Mouse (Mus musculus): ENCODE measurements at regions not wholly inside any gene's neighbourhood (a gene's known extent, or its start where the extent isn't known, plus 50 kb on each side); places are given as distances from the start of the nearest gene placed in this dataset.
A peak's percentile ranks its signal among the peaks of the same experiment; 100 is the strongest.

DNA sequence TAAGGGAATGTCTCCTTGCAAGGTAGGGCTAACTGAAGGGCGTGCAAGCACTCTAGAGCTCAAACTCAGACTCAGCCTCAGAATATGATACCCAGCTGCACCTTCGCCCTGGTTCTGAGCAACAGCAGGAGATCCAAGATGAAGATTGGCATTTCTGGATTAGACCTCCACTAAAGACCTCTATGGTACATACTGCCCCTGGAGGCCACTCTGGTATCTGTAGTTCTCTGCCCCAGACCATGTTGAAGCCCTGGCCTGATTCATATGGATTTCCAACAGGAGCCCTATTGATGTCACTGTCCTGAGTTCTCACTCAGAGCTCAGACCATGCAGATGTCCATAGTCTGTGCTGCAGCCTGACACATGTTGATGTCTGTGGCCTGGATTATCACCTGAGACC lies 262.2 kb upstream of the Erbb4 start:
- Histone ChIP-seq H3K27me3 (replicated peaks) (no peaks in the 10 kb centered on the region), H3K36me3 (no peaks in the 10 kb centered on the region), H3K4me1 (no peaks in the 10 kb centered on the region), H3K4me2 (no peak overlapping the region), H3K9me3 (no peaks in the 10 kb centered on the region), H3K9ac (no peak overlapping the region), H3K27ac (replicated peaks) (no peak overlapping the region), H3K4me3 (no peak overlapping the region)
- 74% methylated on average over 2 of the region's 2 CpGs for WGBS
- no peak for ATAC-seq (ENCODE audit: extremely low read depth, insufficient number of reproducible peaks, low FRiP score, low TSS enrichment)

DNA sequence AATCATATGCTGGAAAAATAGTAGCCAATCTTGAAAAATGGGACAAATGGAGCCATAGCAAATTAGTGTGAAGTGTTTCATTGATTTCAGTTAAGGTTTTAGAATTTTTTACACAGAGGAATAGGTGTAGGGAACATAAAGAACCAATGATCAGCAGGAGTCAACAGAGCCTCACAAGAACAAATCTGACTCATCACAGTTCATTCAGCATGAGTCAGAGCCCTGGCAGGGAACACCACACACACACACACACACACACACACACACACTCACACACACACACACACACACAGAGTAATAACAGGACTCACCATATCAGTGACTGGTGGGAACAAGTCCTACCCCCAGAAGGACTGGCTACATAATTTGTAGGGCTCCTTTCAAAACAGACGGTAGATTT lies 259.7 kb upstream of the Erbb4 start:
- no peak for ATAC-seq (ENCODE audit: extremely low read depth, insufficient number of reproducible peaks, low FRiP score, low TSS enrichment)
- Histone ChIP-seq H3K36me3 (no peaks in the 10 kb centered on the region), H3K9me3 (no peaks in the 10 kb centered on the region), H3K27ac (replicated peaks) (no peak overlapping the region), H3K9ac (no peak overlapping the region), H3K4me2 (no peak overlapping the region), H3K4me3 (no peak overlapping the region), H3K4me1 (no peaks in the 10 kb centered on the region), H3K27me3 (replicated peaks) (no peaks in the 10 kb centered on the region)
- WGBS, result 33% methylated on average over 1 of the region's 1 CpGs

DNA sequence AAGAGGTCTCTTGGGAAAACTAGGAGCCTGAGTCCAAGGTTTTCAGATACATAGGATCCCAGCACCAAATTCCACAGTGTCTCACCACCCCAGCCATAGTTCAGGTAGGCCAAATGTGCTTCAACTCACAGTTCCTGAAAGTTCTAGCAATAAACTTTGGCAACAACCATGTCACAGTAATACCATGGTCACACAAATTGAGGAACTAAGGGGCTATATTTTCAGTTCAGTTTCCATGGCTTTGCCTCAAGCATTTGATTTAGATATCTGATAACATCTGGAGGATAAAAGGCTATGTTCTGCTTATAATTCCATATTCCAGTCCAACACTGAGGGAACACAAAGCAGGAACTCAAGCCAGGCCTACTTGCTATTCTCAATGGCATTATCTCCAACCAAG lies 256.2 kb upstream of the Erbb4 start:
- H3K4me3 ChIP-seq, result no peak overlapping the region
- H3K36me3 ChIP-seq, result no peaks in the 10 kb centered on the region
- no peak overlapping the region for H3K4me2 ChIP-seq
- H3K27ac ChIP-seq (replicated peaks), result no peak overlapping the region
- no peaks in the 10 kb centered on the region for H3K9me3 ChIP-seq
- H3K27me3 ChIP-seq (replicated peaks), result no peaks in the 10 kb centered on the region
- no peak overlapping the region for H3K9ac ChIP-seq
- ATAC-seq (ENCODE audit: extremely low read depth, insufficient number of reproducible peaks, low FRiP score, low TSS enrichment), result no peak
- H3K4me1 ChIP-seq, result no peaks in the 10 kb centered on the region

DNA sequence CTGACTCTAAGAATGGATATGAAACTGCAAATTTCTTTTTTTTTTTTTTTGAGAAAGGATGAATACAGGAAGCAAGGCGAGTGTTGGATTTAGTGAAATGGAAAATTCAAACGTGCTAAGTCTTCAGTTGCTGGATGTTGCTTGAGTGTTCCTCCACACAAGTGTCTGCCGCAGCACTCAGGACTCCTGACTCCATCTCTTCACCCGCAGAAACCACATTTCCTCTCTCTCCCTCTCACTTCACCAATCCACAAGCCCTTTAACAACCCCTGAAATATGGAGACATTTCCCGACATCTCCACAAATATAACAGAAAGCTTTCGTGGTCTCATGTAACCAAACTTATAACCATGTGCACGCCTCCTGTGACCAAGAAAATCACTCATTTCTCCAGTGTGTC lies 249.7 kb upstream of the Erbb4 start:
- Histone ChIP-seq H3K27ac (replicated peaks) (no peak overlapping the region), H3K27me3 (replicated peaks) (no peaks in the 10 kb centered on the region), H3K4me2 (no peak overlapping the region), H3K4me3 (no peak overlapping the region), H3K9ac (no peak overlapping the region), H3K9me3 (no peaks in the 10 kb centered on the region), H3K4me1 (no peaks in the 10 kb centered on the region), H3K36me3 (no peaks in the 10 kb centered on the region)
- 70% methylated on average over 7 of the region's 7 CpGs for WGBS
- ATAC-seq (ENCODE audit: extremely low read depth, insufficient number of reproducible peaks, low FRiP score, low TSS enrichment), result no peak

DNA sequence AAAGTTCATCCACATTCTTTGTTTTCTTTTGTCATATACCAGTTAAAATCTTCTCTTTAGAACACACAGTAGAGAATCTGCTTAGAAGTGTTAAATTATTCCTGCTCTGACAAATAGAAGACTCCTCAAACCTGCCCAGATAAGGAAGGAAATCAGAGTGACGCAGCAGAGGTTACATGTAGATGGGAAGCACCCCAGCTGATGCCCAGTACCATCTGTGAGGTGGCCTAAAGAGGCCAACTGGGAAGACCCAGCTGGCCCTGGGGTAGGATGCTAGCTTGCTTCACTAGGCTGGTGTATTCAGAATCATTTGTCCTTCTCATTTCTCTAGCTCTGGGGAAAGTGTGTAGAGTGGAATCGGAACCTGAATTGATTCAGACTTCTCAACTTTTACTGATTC lies 242.6 kb upstream of the Erbb4 start:
- no peak for ATAC-seq (ENCODE audit: extremely low read depth, insufficient number of reproducible peaks, low FRiP score, low TSS enrichment)
- 83% methylated on average over 2 of the region's 2 CpGs for WGBS

DNA sequence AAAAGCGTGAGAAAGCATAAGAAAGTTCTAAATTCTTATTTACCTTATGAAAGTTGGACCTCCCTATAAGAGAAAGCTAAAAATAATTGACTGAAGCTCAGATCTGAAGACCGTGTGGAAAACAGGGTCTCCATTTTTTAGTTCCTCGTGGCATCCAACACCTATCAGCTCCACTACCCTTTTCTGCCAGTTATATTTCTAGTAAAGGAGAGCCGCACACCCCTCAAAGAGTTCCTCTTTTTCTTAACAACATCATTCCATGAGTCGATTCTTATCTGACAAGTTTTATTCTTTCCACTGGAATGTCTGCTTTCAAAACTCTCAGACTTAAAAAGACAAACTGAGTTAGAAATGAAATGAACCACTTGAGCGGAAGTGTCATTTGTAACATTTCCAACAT lies 242.0 kb upstream of the Erbb4 start:
- no peak overlapping the region for H3K4me2 ChIP-seq
- WGBS, result 72% methylated on average over 6 of the region's 6 CpGs
- H3K36me3 ChIP-seq, result no peaks in the 10 kb centered on the region
- no peaks in the 10 kb centered on the region for H3K4me1 ChIP-seq
- no peak overlapping the region for H3K27ac ChIP-seq (replicated peaks)
- H3K9ac ChIP-seq, result no peak overlapping the region
- H3K9me3 ChIP-seq, result no peaks in the 10 kb centered on the region
- H3K4me3 ChIP-seq, result no peak overlapping the region
- no peak for ATAC-seq (ENCODE audit: extremely low read depth, insufficient number of reproducible peaks, low FRiP score, low TSS enrichment)
- no peaks in the 10 kb centered on the region for H3K27me3 ChIP-seq (replicated peaks)

More for the DNA sequence above, 242.6 kb upstream of the Erbb4 start:
- no peak overlapping the region for H3K27ac ChIP-seq (replicated peaks)
- H3K9me3 ChIP-seq, result no peaks in the 10 kb centered on the region
- no peak overlapping the region for H3K9ac ChIP-seq
- no peaks in the 10 kb centered on the region for H3K36me3 ChIP-seq
- no peak overlapping the region for H3K4me2 ChIP-seq
- H3K4me3 ChIP-seq, result no peak overlapping the region
- no peaks in the 10 kb centered on the region for H3K4me1 ChIP-seq
- no peaks in the 10 kb centered on the region for H3K27me3 ChIP-seq (replicated peaks)

DNA sequence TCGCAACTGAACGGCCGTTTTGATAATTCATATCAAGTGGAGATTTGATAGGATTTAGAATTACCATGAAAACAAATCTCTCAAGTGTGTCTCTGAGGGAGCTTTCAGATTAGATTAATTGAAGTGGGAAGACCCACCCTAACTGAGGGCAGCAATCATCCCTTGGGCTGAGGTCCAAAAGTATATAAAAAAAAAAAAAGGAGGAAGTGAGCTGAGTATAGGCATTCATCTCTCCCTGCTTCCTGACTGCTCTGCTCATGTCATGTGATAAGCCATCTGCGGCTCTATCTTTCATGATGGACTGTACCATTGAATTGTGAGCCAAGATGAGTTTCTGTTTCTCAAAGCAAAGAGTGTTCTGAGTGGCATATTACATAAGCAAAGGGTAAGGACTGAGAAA lies 234.2 kb upstream of the Erbb4 start:
- Histone ChIP-seq H3K27ac (replicated peaks) (no peak overlapping the region), H3K9me3 (no peaks in the 10 kb centered on the region), H3K4me1 (no peaks in the 10 kb centered on the region), H3K4me3 (no peak overlapping the region), H3K36me3 (no peaks in the 10 kb centered on the region), H3K4me2 (no peak overlapping the region), H3K27me3 (replicated peaks) (no peaks in the 10 kb centered on the region), H3K9ac (no peak overlapping the region)
- ATAC-seq (ENCODE audit: extremely low read depth, insufficient number of reproducible peaks, low FRiP score, low TSS enrichment), result no peak
- 75% methylated on average over 4 of the region's 4 CpGs for WGBS

DNA sequence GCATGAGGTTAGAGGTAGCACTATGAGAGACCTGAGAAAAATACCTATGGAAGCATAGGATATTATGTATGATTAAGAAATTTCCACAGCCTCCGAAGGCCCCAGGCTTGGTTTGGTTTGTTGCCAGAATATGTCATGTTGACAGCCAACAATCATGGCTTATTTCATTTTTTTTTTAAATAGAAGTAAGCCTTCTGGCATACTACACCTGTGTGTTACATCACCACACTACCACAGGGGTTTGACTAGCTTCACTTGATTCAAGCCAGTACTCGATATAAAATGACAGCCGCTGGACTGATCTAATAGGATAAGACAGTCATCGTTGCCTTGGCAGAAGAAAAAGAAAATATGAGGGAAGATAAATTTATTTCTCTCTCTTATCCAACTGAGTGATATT lies 232.6 kb upstream of the Erbb4 start:
- Histone ChIP-seq H3K9me3 (no peaks in the 10 kb centered on the region), H3K4me3 (no peak overlapping the region), H3K9ac (no peak overlapping the region), H3K4me1 (no peaks in the 10 kb centered on the region), H3K27ac (replicated peaks) (no peak overlapping the region), H3K27me3 (replicated peaks) (no peaks in the 10 kb centered on the region), H3K36me3 (no peaks in the 10 kb centered on the region), H3K4me2 (no peak overlapping the region)
- no peak for ATAC-seq (ENCODE audit: extremely low read depth, insufficient number of reproducible peaks, low FRiP score, low TSS enrichment)
- WGBS, result 79% methylated on average over 4 of the region's 4 CpGs

DNA sequence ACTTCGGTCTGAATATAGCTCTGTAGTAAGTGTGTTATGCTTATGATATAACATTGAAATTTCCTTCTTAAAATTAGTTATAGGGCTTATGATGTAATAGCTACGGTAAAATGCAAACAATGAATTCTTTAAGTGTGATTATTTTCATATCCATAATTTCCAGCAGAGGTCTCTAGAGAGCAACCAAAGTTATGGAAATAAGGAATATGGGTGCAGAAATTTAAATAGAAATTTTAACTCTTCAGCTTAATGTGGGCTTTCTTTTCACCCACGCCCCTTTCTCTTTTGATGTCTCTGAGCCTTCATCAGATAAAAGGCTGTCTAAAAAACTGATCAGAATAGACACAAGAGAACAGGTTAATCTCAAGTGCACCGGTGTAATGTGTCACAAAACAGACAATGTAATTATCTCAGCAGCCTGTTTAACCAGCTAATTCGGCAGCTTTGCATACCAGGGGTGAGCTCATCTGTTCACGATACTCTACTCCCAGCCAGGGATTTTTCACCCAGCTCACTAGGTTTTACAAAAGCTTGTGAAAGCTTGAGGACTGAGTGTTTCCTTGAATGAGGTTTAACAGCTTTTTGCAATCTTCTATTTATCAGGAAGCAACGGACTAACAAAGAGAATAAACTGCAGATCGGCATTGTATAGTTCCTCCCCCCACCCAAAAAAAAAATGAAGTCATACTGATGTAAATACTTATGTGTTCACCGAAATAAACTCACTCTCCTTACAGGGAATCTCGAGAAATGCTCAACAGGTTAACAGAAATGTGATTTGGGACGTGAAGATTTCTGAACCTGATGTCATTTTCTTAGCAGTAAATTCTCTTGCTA lies 223.8 kb upstream of the Erbb4 start:
- no peak for ATAC-seq (ENCODE audit: extremely low read depth, insufficient number of reproducible peaks, low FRiP score, low TSS enrichment)
- Histone ChIP-seq H3K4me2 (peak overlapping the region; percentile 62), H3K9me3 (no peaks in the 10 kb centered on the region), H3K27me3 (replicated peaks) (no peaks in the 10 kb centered on the region), H3K4me1 (peaks cover 5% of the 10 kb centered on the region; the same call in 1 of the 2 replicates), H3K36me3 (no peaks in the 10 kb centered on the region), H3K27ac (replicated peaks) (no peak overlapping the region), H3K4me3 (peak overlapping the region; percentile 30), H3K9ac (peak overlapping the region; percentile 29; the same call in 1 of the 2 replicates)
- WGBS, result 42% methylated on average over 11 of the region's 11 CpGs

DNA sequence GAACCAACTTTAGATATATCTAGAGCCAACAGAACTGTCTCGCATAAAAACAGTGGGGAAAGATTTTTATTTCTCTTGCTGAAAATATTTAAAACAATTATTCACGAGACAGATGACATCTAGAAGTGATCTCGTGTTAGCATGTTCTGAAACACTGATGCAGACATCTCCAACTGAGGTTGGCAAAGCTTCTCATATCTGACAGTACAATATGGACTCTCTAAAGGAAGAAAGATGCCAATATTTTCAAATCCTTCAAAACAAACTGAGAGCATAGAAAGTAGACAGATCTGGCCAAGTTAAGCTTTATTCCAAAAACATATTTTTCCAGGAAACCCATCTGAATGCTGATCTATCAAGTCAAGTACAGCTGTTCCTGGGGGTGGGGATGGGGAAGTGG lies 221.5 kb upstream of the Erbb4 start:
- Histone ChIP-seq H3K4me3 (no peak overlapping the region), H3K27ac (replicated peaks) (no peak overlapping the region), H3K4me1 (peaks cover 5% of the 10 kb centered on the region; the same call in 1 of the 2 replicates), H3K36me3 (no peaks in the 10 kb centered on the region), H3K4me2 (no peak overlapping the region), H3K9me3 (no peaks in the 10 kb centered on the region), H3K27me3 (replicated peaks) (no peaks in the 10 kb centered on the region), H3K9ac (no peak overlapping the region)
- 64% methylated on average over 3 of the region's 3 CpGs for WGBS
- no peak for ATAC-seq (ENCODE audit: extremely low read depth, insufficient number of reproducible peaks, low FRiP score, low TSS enrichment)

DNA sequence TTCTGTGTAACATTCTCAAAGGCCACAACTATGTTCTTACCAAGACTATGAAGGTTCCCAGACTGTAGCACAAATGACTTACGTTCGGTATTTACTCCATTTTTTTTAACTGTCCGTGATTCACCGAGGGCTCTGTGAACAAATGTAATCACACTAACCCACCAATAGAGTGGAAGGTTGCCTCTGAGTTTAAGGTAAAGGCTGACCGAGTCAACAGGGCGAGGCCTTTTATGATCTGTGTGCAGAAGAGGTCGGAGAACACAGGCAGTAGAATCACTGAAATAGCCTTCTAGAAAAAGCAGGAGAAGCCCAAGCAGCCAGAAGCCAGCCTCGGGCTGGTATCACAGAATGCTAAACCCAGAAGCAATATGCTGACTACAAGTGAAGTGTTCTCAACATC lies 218.9 kb upstream of the Erbb4 start:
- Histone ChIP-seq H3K27me3 (replicated peaks) (no peaks in the 10 kb centered on the region), H3K36me3 (no peaks in the 10 kb centered on the region), H3K27ac (replicated peaks) (no peak overlapping the region), H3K4me1 (peaks cover 3% of the 10 kb centered on the region; the same call in 1 of the 2 replicates), H3K4me2 (no peak overlapping the region), H3K4me3 (no peak overlapping the region), H3K9ac (no peak overlapping the region), H3K9me3 (no peaks in the 10 kb centered on the region)
- 74% methylated on average over 8 of the region's 8 CpGs for WGBS
- no peak for ATAC-seq (ENCODE audit: extremely low read depth, insufficient number of reproducible peaks, low FRiP score, low TSS enrichment)

DNA sequence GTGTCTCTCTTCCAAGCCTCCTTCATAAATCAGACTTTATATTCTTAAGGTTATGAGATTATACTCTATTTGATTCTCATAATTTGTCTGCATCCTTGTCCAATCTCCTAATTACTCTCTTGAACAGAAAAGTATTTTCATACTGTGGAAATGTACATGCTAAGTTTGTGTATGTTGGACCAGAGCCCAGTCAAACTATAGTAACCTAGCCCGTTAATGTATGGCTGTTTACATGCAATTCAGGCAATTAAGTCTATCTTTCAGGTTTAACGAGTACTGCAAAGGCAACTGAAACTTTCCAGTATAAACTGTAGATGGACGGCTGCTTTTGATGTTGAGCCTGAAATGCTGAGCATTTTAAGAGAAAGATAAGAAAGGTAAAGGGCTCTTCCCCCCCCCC lies 211.7 kb upstream of the Erbb4 start:
- no peak for ATAC-seq (ENCODE audit: extremely low read depth, insufficient number of reproducible peaks, low FRiP score, low TSS enrichment)
- H3K4me1 ChIP-seq, result no peaks in the 10 kb centered on the region
- H3K9me3 ChIP-seq, result no peaks in the 10 kb centered on the region
- H3K9ac ChIP-seq, result no peak overlapping the region
- 24% methylated on average over 3 of the region's 3 CpGs for WGBS
- H3K36me3 ChIP-seq, result no peaks in the 10 kb centered on the region
- H3K27ac ChIP-seq (replicated peaks), result no peak overlapping the region
- H3K27me3 ChIP-seq (replicated peaks), result no peaks in the 10 kb centered on the region
- H3K4me3 ChIP-seq, result no peak overlapping the region
- no peak overlapping the region for H3K4me2 ChIP-seq
